Mouse (Mus musculus): ENCODE data around the gene Wdr82. TPM values are rescaled to one million over a fixed set of nuclear protein-coding genes. Genes with fewer than 3 reads are reported as not detected.

Wdr82 gene
- total and polyA plus RNA-seq, 2 experiments from 2014 or later: 14.3 to 122 TPM

DNA sequence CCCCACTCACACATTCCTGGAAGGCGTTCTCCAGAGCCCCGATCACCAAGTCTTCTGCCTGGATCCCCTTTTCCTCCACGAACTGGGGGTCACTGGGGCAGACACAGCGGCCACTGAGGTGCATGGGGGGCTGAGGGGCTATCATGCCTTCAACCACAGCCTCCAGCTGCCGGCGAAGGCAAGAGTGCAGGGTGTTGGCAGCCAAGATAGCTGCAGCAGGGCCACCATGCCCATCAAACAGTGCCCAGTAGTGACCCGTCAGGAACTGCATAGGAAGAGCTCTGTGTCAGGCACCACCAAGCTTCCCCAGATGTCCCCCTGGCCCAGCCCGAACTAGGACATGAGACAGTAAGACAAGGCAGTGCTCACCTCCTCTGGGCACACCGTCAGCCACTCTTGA lies 27.0 kb downstream of the Wdr82 start:
- Histone ChIP-seq H3K4me1 (ENCODE audit: control insufficient read depth, insufficient read depth) (0 out of 2 replicates have a peak, but pooled peaks cover 8% of the 10 kb centered on the region), H3K4me3 (ENCODE audit: low read depth, low read length) (no peak overlapping the region), H3K27me3 (ENCODE audit: control insufficient read depth, insufficient read depth, low read length) (no peaks in the 10 kb centered on the region), H3K9ac (replicated peaks; ENCODE audit: low read depth, low read length) (no peak overlapping the region), H3K27ac (ENCODE audit: low read depth) (no peak overlapping the region), H3K9me3 (replicated peaks; ENCODE audit: control insufficient read depth, low read length) (no peaks in the 10 kb centered on the region), H3K36me3 (replicated peaks; ENCODE audit: control insufficient read depth, insufficient read depth, low read length) (0 out of 2 replicates have a peak, but pooled peaks cover 13% of the 10 kb centered on the region), H3K4me2 (ENCODE audit: low read depth, low read length) (no peak overlapping the region)
- DNase-seq (ENCODE audit: low spot score) (no peak), ATAC-seq (ENCODE audit: insufficient read depth, low read depth) (no peak)
- TF ChIP-seq CTCF (IDR thresholded peaks at IDR 0.05; ENCODE audit: low read depth): no peak
- no peak for TF ChIP-seq EP300 (IDR thresholded peaks at IDR 0.05; ENCODE audit: low read depth)
- WGBS: 93% methylated on average over 9 of the region's 9 CpGs

DNA sequence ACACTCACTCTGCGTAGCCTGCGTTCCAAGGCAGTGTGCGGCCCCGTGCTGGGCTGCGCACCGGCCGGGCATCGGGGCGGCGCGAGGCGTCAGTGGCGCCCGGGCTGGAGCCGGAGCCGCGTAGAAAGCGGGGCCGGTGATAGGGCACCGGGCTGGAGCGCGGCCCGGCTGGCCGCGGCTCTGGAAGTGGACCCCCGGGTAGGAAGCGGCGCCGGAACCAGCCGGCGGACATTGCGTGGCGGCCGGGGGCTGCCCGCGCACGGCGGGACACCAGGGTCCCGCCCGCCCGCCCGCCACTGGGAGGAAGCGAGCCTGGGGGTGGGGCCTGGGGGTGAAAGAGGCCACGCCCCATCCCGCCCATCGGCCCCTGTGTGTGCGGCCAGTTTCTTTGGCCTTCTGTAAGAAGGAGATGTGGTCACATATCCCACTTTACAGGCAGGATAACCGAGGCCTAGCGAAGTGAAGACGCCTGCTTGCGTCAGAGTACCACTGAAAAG lies 28.3 kb downstream of the Wdr82 start:
- Histone ChIP-seq H3K36me3 (replicated peaks; ENCODE audit: control insufficient read depth, insufficient read depth, low read length) (0 out of 2 replicates have a peak, but pooled peaks cover 12% of the 10 kb centered on the region), H3K4me1 (ENCODE audit: control insufficient read depth, insufficient read depth) (peaks cover 16% of the 10 kb centered on the region), H3K9me3 (replicated peaks; ENCODE audit: control insufficient read depth, low read length) (no peaks in the 10 kb centered on the region), H3K27me3 (ENCODE audit: control insufficient read depth, insufficient read depth, low read length) (no peaks in the 10 kb centered on the region), H3K9ac (replicated peaks; ENCODE audit: low read depth, low read length) (peak overlapping the region; percentile 55), H3K4me2 (ENCODE audit: low read depth, low read length) (peak overlapping the region; percentile 61), H3K4me3 (ENCODE audit: low read depth, low read length) (peak overlapping the region; percentile 61), H3K27ac (ENCODE audit: low read depth) (peak overlapping the region; percentile 4; the same call in 1 of the 2 replicates)
- peak; percentile 72 for DNase-seq (ENCODE audit: low spot score)
- WGBS: under 1% methylated on average over 41 of the region's 51 CpGs
- peak; percentile 56 for ATAC-seq (ENCODE audit: insufficient read depth, low read depth)
- TF ChIP-seq CTCF (IDR thresholded peaks at IDR 0.05; ENCODE audit: low read depth): no peak
- TF ChIP-seq EP300 (IDR thresholded peaks at IDR 0.05; ENCODE audit: low read depth): no peak

DNA sequence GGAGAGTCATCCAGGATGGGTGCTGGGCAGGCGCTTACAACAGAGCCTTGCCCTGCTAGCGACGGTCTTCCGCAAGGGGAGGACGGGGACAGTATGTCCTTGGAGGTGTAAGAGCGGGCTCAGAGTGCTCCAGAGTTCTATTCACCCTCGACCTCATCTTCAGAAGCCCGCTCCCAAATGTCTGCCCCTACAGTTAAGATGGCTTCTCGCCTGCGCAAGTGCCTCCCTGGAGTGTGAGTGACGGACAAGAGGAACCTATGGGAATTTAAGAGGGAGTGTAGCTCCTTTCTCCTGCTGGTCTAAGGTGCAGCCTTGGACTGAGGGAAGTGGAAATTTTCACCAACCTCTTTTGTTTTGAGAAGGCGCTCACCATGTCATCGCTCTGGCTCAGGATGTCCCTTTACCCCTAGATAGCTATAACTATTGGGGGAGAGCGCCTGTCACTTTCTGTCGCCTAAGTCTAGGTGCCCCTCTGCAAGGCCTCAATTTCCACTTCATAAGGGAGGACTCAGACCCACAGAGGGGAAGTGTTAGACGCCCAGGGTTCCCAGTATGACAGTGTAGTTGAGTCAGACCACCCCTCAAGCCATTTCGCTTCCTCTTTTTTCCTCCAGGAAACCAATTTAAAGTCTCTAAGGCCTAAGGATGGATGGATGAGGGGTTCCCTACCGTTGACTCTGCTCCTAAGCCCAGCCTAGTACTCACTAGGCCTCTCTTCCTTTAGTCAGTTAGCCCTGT lies 29.0 kb downstream of the Wdr82 start, which contains the start of gene Ppm1m:
Gene Ppm1m, minus strand, starts transcription at position 212 of the 738 bp plus-strand sequence.
- 46% methylated on average over 18 of the region's 18 CpGs for WGBS
- ATAC-seq (ENCODE audit: insufficient read depth, low read depth) (no peak), DNase-seq (ENCODE audit: low spot score) (no peak)
- Histone ChIP-seq H3K36me3 (replicated peaks; ENCODE audit: control insufficient read depth, insufficient read depth, low read length) (0 out of 2 replicates have a peak, but pooled peaks cover 10% of the 10 kb centered on the region), H3K27ac (ENCODE audit: low read depth) (peak within 1 kb of the TSS; percentile 4), H3K27me3 (ENCODE audit: control insufficient read depth, insufficient read depth, low read length) (no peaks in the 10 kb centered on the region), H3K4me3 (ENCODE audit: low read depth, low read length) (peak within 1 kb of the TSS; percentile 61), H3K9ac (replicated peaks; ENCODE audit: low read depth, low read length) (peak within 1 kb of the TSS; percentile 55), H3K4me1 (ENCODE audit: control insufficient read depth, insufficient read depth) (peaks cover 23% of the 10 kb centered on the region), H3K4me2 (ENCODE audit: low read depth, low read length) (peak within 1 kb of the TSS; percentile 61), H3K9me3 (replicated peaks; ENCODE audit: control insufficient read depth, low read length) (no peaks in the 10 kb centered on the region)
- TF ChIP-seq CTCF (IDR thresholded peaks at IDR 0.05; ENCODE audit: low read depth) (no peak), EP300 (IDR thresholded peaks at IDR 0.05; ENCODE audit: low read depth) (no peak)

DNA sequence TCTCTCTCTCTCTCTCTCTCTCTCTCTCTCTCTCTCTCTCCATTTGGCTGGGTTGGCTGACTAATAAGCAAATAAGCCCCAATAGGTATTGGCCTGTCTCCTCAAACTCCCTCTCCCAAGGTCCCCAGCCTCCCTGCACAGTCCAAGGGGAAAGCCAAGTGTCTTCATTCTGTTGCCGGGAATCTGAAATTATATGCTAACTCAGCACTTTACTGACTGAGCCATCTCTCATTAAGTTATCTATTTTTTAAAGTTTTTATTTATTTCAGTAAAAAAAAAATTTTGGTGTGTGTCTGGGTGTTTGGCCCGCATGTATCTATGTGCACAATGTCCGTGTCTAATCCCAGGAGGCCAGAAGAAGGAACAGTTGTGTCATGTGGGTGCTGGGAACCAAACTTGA lies 31.2 kb downstream of the Wdr82 start:
- H3K4me2 ChIP-seq (ENCODE audit: low read depth, low read length): peak overlapping the region; percentile 73
- DNase-seq (ENCODE audit: low spot score) (no peak), ATAC-seq (ENCODE audit: insufficient read depth, low read depth) (no peak)
- 85% methylated on average over 3 of the region's 3 CpGs for WGBS
- no peaks in the 10 kb centered on the region for H3K27me3 ChIP-seq (ENCODE audit: control insufficient read depth, insufficient read depth, low read length)
- no peak overlapping the region for H3K4me3 ChIP-seq (ENCODE audit: low read depth, low read length)
- H3K27ac ChIP-seq (ENCODE audit: low read depth): no peak overlapping the region
- H3K4me1 ChIP-seq (ENCODE audit: control insufficient read depth, insufficient read depth): peaks cover 41% of the 10 kb centered on the region
- no peaks in the 10 kb centered on the region for H3K36me3 ChIP-seq (replicated peaks; ENCODE audit: control insufficient read depth, insufficient read depth, low read length)
- no peak overlapping the region for H3K9ac ChIP-seq (replicated peaks; ENCODE audit: low read depth, low read length)
- no peaks in the 10 kb centered on the region for H3K9me3 ChIP-seq (replicated peaks; ENCODE audit: control insufficient read depth, low read length)
- no peak for TF ChIP-seq EP300 (IDR thresholded peaks at IDR 0.05; ENCODE audit: low read depth)
- no peak for TF ChIP-seq CTCF (IDR thresholded peaks at IDR 0.05; ENCODE audit: low read depth)

DNA sequence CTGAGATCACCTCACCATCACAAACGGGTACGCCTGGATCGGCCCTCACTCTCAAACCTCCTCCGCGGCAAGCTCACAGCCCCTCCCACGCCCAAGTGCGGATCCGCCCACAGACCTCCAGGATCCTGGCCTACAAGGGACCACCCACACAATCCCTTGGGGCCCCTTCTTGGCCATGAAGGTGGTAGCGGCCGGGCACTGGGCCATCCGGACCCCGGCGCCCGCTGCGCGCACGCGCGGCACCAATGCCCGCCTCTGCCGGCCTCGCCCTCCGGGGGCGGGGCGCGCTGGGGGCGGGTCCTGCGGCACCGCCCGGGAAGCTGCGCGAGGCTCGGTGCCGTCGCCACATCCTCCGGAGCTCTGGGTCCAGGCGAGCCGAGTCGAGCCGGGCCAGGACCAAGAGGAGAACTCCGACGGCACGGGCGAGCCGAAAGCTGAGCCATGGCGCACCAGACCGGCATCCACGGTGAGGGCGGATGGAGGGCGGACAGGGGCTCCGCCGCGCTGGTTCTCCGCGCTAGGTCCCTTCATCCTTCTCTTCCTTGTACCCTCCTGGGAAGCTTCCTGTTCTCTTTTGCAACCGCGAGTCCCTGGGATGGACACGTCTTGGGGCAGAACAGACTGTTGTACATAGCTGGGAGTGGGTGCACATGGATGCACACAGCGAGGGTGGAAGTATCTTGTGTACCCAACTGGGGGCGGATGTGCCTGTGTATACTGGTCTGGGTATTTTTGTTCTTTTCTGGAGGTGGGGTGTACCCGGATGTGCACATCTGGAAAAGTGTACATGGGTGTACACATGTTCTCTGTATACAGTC lies 32.3 kb downstream of the Wdr82 start, which contains the start of gene Twf2:
Gene Twf2, plus strand, starts transcription at position 290 of the 818 bp plus-strand sequence.
- TF ChIP-seq EP300 (IDR thresholded peaks at IDR 0.05; ENCODE audit: low read depth) (no peak), CTCF (IDR thresholded peaks at IDR 0.05; ENCODE audit: low read depth) (no peak)
- peak; percentile 86 for DNase-seq (ENCODE audit: low spot score)
- Histone ChIP-seq H3K4me1 (ENCODE audit: control insufficient read depth, insufficient read depth) (peaks cover 51% of the 10 kb centered on the region), H3K4me3 (ENCODE audit: low read depth, low read length) (peak within 1 kb of the TSS; percentile 61), H3K9me3 (replicated peaks; ENCODE audit: control insufficient read depth, low read length) (no peaks in the 10 kb centered on the region), H3K36me3 (replicated peaks; ENCODE audit: control insufficient read depth, insufficient read depth, low read length) (no peaks in the 10 kb centered on the region), H3K27ac (ENCODE audit: low read depth) (peak within 1 kb of the TSS; percentile 73), H3K4me2 (ENCODE audit: low read depth, low read length) (peak within 1 kb of the TSS; percentile 73), H3K27me3 (ENCODE audit: control insufficient read depth, insufficient read depth, low read length) (no peaks in the 10 kb centered on the region), H3K9ac (replicated peaks; ENCODE audit: low read depth, low read length) (peak within 1 kb of the TSS; percentile 69)
- WGBS: 1% methylated on average over 55 of the region's 61 CpGs
- peak; percentile 84 for ATAC-seq (ENCODE audit: insufficient read depth, low read depth)

Data from heart, postnatal 0 days (tissue).